Mouse (Mus musculus) bone marrow macrophage, adult 2 months (primary cell): ENCODE data around the gene 1110017D15Rik.

ENCODE experiments used
- CTCF ChIP-seq: IDR thresholded peaks from 2 replicates; pipeline ENCODE4 v1.5.1; 2012; ENCODE audit warnings: low read depth, mild to moderate bottlenecking, low read length, moderate library complexity
- POLR2A ChIP-seq: IDR thresholded peaks from 2 replicates; pipeline ENCODE4 v1.6.1; 2012; ENCODE audit warnings: mild to moderate bottlenecking, low read depth, low read length, borderline replicate concordance

DNA sequence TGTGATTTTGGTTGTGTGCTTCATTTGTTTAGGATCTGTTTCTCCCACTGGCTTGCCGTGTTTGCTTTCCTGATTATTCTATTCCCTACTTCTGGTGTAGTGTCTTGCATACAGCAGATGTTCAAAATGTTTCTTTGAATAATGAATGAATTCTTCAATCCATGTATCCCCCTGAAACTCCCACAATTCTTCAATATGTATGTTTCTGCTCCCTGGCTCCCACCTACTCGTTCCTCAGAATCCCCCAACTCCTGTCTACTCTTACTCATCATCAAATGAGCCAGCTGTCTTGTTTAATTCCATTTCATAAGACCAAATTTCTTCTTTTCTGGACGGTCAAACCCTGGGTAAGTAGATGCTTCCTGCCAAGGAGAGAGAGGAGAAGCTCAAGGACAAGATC lies 40.0 kb upstream of the 1110017D15Rik start:
- TF ChIP-seq POLR2A (no peak), CTCF (no peak)
